Mouse (Mus musculus) Patski (cell line): Measurements from ENCODE around the gene Srrm4. TPM values are rescaled to one million over a fixed set of nuclear protein-coding genes. Genes with fewer than 3 reads are reported as not detected.

Experiments
- ATAC-seq: fragments of 100-300 bp; one replicate; pipeline ENCODE4 v1.8.0; 2021
- CTCF ChIA-PET: fragments of 350-600 bp; sonication (Branson Sonifier 250); formaldehyde crosslinking; loops from one replicate; lab custom pipeline; 2022; ENCODE audit warnings: inconsistent platforms; lab: Charles Lee
- POLR2A ChIA-PET: fragments of 350-600 bp; sonication (Branson Sonifier 250); formaldehyde crosslinking; loops from one replicate; lab custom pipeline; 2022; ENCODE audit warnings: antibody characterized with exemption, inconsistent platforms; lab: Charles Lee
- DNase-seq: peaks from one replicate; pipeline ENCODE4 v3.0.0-alpha.2; 2011; ENCODE audit warnings: low read depth, low spot score
- H3K27me3 ChIP-seq: fragments of 371-371 bp; one replicate; pipeline ENCODE4 v1.5.1; 2021
- CTCF ChIP-seq: fragments of 100-300 bp; IDR thresholded peaks from one replicate; pipeline ENCODE4 v1.5.1; 2021
- in situ Hi-C: fragments of 300-500 bp; cut with MboI; formaldehyde crosslinking; loops from 3 replicates; pipeline ENCODE4 v1.11.1; 2018; ENCODE audit warnings: low pct_unique_long_range_greater_than_20kb, mixed read lengths
- polyA plus RNA-seq: library from polyadenylated mRNA; unstranded; gene quantifications from one replicate; pipeline ENCODE4 v1.2.3, GENCODE M21; 2021

Gene Srrm4
- polyA plus RNA-seq, 1 experiment from 2014 or later: 1.7 TPM

DNA sequence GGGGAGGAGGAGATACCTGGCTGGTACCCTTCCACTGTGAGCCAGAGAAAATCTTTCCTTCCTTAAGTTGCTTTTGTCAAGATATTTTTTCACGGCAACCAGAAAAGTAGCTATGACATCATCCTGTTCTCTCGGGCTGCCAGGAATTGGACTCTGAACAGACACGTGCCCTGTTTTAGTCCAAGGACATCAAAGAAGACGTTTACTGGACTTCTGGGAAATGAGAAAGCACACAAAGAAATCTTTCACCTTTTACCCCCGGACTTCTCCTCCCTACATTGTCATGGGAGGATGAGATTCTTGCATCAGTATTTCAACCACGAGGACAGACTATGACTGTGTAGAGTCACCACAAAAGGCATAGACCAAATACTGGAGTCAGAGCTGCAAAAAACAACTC lies 183.7 kb downstream of the Srrm4 start:
- no peaks in the 10 kb centered on the region for H3K27me3 ChIP-seq
- POLR2A ChIA-PET: no interaction called here
- CTCF ChIA-PET: interaction anchor here (0.5 to 1.3 kb wide), 3 partner anchors 9 to 1743 kb away, joined by 3 to 5 read pairs (median 4); no protein-coding TSS in a partner anchor
- in situ Hi-C loops: no loop called here
- no peak for TF ChIP-seq CTCF
- no peak for ATAC-seq
- DNase-seq: no peak

DNA sequence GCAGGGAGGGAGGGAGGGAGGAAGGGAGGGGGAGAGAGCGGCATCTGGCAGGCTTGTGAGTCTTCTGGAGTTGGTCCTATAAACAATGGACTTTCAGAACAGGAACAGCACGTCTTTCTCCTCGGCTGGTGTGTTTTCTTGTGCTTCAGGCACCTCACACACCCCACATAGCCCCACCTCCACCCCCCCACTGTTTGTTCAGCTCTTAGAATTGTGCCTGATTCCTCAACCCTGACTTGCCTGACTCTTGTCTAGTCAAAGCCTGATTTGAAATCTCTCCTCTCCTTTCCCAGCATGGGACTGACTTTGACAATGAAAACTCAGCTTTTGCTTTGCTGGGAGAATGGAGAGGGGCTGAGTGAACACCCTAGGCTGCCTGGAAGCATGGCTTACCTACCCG lies 184.3 kb downstream of the Srrm4 start:
- DNase-seq: no peak
- no peak for TF ChIP-seq CTCF
- no peaks in the 10 kb centered on the region for H3K27me3 ChIP-seq
- POLR2A ChIA-PET: no interaction called here
- no peak for ATAC-seq
- in situ Hi-C loops: no loop called here
- CTCF ChIA-PET: interaction anchor here (1.1 to 1.3 kb wide), 2 partner anchors 9 to 15 kb away, joined by 4 to 5 read pairs; no protein-coding TSS in a partner anchor

DNA sequence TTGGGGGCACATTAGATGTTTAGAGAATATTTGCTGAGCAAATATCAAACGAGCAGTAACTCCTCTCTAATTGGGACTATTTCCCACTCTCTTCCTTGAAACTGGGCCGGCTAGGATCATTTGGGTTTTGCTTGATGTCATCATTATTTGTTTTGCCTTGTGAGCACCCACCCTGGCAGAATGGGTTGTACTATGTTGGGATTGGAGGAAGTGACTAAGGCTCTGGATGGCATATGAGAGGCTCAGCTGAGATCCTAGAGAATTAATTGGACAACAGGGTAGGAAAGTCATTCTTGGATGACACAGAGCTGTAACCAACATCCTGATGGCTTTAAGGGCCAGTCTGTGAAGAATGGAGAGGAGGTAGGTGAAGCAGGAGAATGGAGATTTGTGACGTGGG lies 185.1 kb downstream of the Srrm4 start:
- no peaks in the 10 kb centered on the region for H3K27me3 ChIP-seq
- CTCF ChIA-PET: no interaction called here
- ATAC-seq (no peak), DNase-seq (no peak)
- POLR2A ChIA-PET: no interaction called here
- TF ChIP-seq CTCF: no peak
- in situ Hi-C loops: no loop called here

DNA sequence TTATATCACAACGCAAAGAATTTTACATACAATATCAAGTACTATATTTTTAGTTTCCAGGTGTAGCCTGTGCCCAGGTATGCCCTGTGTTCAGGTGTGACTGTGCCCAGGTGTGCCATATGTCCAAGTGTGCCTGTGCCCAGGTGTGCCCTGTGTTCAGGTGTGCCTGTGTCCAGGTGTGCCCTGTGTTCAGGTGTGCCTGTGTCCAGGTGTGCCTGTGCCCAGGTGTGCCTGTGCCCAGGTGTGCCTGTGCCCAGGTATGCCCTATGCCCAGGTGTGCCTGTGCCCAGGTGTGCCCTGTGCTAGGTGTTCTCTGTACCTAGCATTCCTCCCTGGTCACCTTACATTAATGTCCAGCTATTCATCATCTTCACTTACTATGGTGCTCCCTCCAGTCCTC lies 185.7 kb downstream of the Srrm4 start:
- in situ Hi-C loops: no loop called here
- ATAC-seq: no peak
- ChIA-PET POLR2A (no interaction called here), CTCF (no interaction called here)
- TF ChIP-seq CTCF: no peak
- no peaks in the 10 kb centered on the region for H3K27me3 ChIP-seq
- no peak for DNase-seq

DNA sequence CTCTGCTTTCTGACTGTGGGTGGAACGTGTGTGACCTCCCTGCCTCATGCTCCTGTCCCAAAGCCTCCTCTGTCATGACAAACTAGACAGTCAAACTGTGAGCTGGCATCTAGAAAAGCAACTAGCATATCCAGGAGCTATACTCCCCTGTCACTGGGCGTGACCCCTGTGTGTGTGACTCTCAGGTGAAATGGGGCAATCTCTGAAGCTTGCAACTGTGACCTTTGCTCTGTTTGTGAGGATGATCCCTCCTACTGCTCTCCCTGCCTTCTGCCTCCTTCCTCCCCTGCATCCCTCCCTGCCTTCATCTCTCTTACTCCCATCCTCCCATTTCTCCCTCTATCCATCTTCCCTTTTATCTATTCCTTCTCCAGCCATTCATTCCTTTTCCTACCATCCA lies 187.6 kb downstream of the Srrm4 start:
- no peak for TF ChIP-seq CTCF
- CTCF ChIA-PET: no interaction called here
- in situ Hi-C loops: no loop called here

DNA sequence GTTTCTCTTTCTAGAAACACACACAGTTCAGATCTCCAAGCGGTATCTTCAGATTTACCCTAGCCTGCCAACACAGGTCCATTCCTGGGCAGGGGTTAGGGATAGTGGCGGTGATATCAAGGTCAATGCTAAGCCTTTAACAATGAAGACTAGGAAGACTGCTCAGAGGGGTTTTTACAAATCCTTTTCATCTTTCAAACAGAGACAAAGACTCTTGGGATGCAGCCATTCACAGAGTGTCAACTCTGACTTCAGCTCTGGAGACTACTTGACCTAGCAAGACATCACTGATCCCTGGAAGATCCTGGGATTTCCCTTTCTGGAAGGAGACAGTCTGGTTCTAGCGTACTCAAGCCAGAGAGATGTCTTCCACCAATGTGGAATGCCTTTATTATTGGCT lies 190.8 kb downstream of the Srrm4 start:
- ChIA-PET CTCF (interaction anchor here (0.9 kb wide), 1 partner anchor 15 kb away, joined by 3 read pairs; no protein-coding TSS in a partner anchor), POLR2A (no interaction called here)
- ATAC-seq (no peak), DNase-seq (no peak)
- no peaks in the 10 kb centered on the region for H3K27me3 ChIP-seq
- TF ChIP-seq CTCF: no peak
- in situ Hi-C loops: no loop called here

More for the DNA sequence above, 187.6 kb downstream of the Srrm4 start:
- no peak for ATAC-seq
- no peaks in the 10 kb centered on the region for H3K27me3 ChIP-seq
- POLR2A ChIA-PET: no interaction called here
- DNase-seq: no peak

DNA sequence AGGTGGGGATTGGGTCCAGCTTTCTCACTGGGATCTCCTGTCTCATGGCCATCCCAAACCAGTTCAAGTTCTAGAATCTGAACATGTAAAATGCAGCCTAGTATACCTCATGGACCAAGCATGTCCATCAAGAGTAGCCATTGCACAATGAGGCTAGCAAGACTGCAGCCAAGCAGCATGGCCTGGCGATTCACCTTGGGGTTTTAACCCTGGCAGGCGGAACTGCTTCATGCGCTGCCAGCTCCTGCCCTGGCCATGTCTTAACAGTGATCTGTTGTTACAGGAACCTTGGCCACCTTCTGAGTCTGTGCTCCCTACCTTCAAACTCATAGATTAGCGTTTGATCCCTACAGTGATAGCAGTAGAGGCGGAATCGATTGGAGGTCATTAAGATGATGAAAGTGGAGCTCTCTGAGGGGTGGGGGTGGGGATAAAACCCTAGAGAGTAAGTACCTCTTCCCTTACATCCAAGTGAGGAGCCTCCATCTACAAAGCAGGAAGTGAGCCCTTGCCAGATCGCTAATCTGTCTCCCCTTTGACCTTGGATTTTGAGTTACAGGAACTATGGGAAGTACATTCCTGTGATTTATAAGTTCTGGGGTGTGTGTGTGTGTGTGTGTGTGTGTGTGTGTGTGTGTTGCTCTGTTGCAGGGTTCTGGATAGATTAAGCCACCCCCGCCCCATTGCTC lies 191.4 kb downstream of the Srrm4 start:
- ChIA-PET POLR2A (no interaction called here), CTCF (no interaction called here)
- no peak for DNase-seq
- no peaks in the 10 kb centered on the region for H3K27me3 ChIP-seq
- no peak for TF ChIP-seq CTCF
- no peak for ATAC-seq
- in situ Hi-C loops: no loop called here

DNA sequence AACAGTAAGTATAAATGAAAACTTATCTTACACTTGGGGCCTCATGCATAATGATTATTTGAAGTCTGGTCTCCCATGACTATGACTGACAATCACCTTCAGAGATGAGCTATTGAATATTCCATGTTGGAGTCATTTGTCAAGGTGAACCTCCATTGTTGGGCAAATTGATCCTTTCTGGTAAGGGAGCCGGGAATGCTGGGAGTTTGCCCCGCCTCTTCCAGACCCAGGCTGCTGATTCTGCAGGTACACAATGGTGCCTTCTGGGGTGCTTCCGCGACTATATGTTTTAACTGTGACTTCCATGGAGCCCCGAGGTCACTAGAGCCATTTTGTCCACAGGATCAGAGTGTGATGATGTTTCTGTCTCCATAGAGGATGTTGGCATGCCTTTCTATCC lies 195.5 kb downstream of the Srrm4 start:
- ChIA-PET CTCF (no interaction called here), POLR2A (no interaction called here)
- H3K27me3 ChIP-seq: no peaks in the 10 kb centered on the region
- no peak for TF ChIP-seq CTCF
- DNase-seq: no peak
- in situ Hi-C loops: no loop called here
- no peak for ATAC-seq

DNA sequence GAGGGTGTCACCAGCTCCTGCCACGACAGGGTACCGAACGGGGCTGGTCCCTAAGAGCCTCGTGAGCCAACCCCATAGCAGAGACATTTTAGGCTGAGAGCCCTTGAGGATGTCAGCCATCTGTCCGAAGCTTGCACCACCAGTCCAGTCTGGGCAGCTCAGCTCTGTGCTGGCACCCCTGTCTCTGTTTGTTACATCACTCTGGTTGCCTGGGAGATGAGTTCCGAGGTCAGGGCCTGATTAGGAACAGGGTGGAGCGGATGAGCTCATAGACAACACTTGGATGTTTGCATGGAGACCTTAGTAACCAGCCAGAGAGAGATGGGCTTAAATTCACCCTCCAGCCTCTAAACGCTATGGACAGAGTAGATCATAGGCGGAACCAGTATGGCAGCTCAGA lies 199.0 kb downstream of the Srrm4 start:
- DNase-seq (no peak), ATAC-seq (no peak)
- no peaks in the 10 kb centered on the region for H3K27me3 ChIP-seq
- ChIA-PET CTCF (interaction anchor here (1.9 kb wide), 1 partner anchor 15 kb away, joined by 5 read pairs; no protein-coding TSS in a partner anchor), POLR2A (no interaction called here)
- in situ Hi-C loops: no loop called here
- TF ChIP-seq CTCF: no peak

DNA sequence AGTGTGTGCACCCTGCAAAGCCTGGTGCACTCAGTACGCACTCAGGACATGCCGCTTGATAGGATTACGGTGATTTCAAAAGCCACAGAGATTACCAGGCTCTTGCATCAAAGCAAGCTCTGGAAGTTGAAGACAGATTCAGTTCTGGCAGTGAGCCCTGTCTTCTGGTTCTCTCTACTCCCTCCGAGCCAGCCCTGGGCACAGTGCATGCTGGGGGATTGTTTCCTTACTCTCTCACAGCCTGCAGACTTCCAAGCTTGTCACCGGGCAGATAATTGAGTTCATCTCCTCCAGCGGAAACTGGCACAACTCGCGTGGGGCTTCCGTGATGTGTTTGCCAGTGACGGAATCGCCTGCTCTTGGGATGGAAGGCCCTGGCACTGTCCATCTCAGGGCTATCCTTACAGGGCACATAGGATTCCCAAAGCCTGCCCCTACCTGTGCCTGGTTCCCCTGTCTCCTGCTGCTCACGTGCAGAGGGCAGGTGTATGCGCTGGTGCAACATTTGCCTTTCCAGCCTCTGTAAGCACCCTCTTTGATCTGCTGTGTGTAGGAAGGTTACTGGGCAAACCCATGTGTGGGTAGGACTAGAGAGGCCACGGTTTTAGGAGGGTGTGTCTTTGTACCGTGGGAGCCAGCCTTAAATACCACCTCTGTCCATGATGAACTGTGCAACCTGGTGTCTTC lies 201.6 kb downstream of the Srrm4 start:
- in situ Hi-C loops: loop anchor here (5.0 kb wide), 1 partner anchor 67 kb away; no protein-coding TSS in a partner anchor
- POLR2A ChIA-PET: no interaction called here
- no peaks in the 10 kb centered on the region for H3K27me3 ChIP-seq
- ATAC-seq (no peak), DNase-seq (no peak)
- no peak for TF ChIP-seq CTCF
- CTCF ChIA-PET: interaction anchor here (1.2 kb wide), 1 partner anchor 61 kb away, joined by 3 read pairs; no protein-coding TSS in a partner anchor

DNA sequence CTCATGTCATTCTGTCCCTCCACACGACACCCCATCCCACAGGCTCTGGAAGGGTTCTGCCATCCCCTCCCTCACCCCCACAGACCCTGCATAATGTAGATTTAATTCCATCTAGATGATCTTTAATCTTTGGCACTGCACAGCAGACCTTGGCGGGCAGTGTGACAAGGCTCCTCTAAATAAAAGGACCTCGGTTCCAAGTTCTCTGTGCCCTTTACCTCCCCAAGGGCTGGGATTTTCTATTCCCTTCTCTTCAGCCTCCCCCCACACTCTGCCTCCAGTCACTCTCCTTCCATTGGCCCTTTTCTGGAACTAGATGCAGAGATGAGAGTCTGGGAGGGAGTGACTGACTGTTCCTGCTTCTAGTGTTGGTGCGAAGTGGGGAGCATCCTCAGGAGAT lies 202.3 kb downstream of the Srrm4 start:
- in situ Hi-C loops: loop anchor here (5.0 kb wide), 1 partner anchor 68 kb away; no protein-coding TSS in a partner anchor
- POLR2A ChIA-PET: no interaction called here
- CTCF ChIA-PET: interaction anchor here (1.2 kb wide), 1 partner anchor 61 kb away, joined by 3 read pairs; no protein-coding TSS in a partner anchor

More for the DNA sequence above, 202.3 kb downstream of the Srrm4 start:
- no peak for DNase-seq
- H3K27me3 ChIP-seq: no peaks in the 10 kb centered on the region
- ATAC-seq: no peak
- no peak for TF ChIP-seq CTCF

Other genes with a start within 250 kb of the Srrm4 start
- gene Hspb8, start 169.0 kb downstream of the Srrm4 start, polyA plus RNA-seq: 41.0 TPM